Mouse (Mus musculus) heart, postnatal 0 days (tissue): ENCODE data around the gene Stac2. TPM values are rescaled to one million over a fixed set of nuclear protein-coding genes. Genes with fewer than 3 reads are reported as not detected.

Experiments used
- ATAC-seq: fragments of 200-750 bp; cut with Nextera tagmentation; 2 replicates; pipeline ENCODE4 v1.8.0; 2017; ENCODE audit warnings: low read depth, moderate number of reproducible peaks, moderate library complexity; ENCODE audit not compliant: insufficient read depth
- DNase-seq: peaks from one replicate; pipeline ENCODE4 v3.0.0-alpha.2; 2016; ENCODE audit warnings: low spot score
- H3K27ac ChIP-seq: fragments of 300-500 bp; sonication (generic); 2 replicates; pipeline ENCODE4 v1.5.1; 2014; ENCODE audit warnings: low read depth, mild to moderate bottlenecking
- H3K27me3 ChIP-seq: fragments of 300-500 bp; sonication (generic); 2 replicates; pipeline ENCODE4 v1.6.1; 2014; ENCODE audit warnings: low read length, mixed read lengths; ENCODE audit not compliant: control insufficient read depth, insufficient read depth
- H3K36me3 ChIP-seq: fragments of 300-500 bp; sonication (generic); replicated peaks from 2 replicates; pipeline ENCODE4 v1.6.1; 2014; ENCODE audit warnings: low read length, mixed read lengths; ENCODE audit not compliant: control insufficient read depth, insufficient read depth
- H3K4me1 ChIP-seq: fragments of 300-500 bp; sonication (generic); 2 replicates; pipeline ENCODE4 v1.6.1; 2014; ENCODE audit warnings: antibody characterized with exemption; ENCODE audit not compliant: control insufficient read depth, insufficient read depth
- H3K4me2 ChIP-seq: fragments of 300-500 bp; sonication (generic); 2 replicates; pipeline ENCODE4 v1.6.1; 2014; ENCODE audit warnings: low read depth, mild to moderate bottlenecking, low read length, moderate library complexity
- H3K4me3 ChIP-seq: fragments of 300-500 bp; sonication (generic); 2 replicates; pipeline ENCODE4 v1.5.1; 2014; ENCODE audit warnings: low read depth, low read length
- H3K9ac ChIP-seq: fragments of 300-500 bp; sonication (generic); replicated peaks from 2 replicates; pipeline ENCODE4 v1.6.1; 2014; ENCODE audit warnings: low read depth, low read length, mixed read lengths
- H3K9me3 ChIP-seq: fragments of 300-500 bp; sonication (generic); replicated peaks from 2 replicates; pipeline ENCODE4 v1.6.1; 2016; ENCODE audit warnings: low read length; ENCODE audit not compliant: control insufficient read depth
- CTCF ChIP-seq: IDR thresholded peaks from 2 replicates; pipeline ENCODE4 v1.5.1; 2016; ENCODE audit warnings: antibody characterized with exemption, control low read depth, low read depth
- EP300 ChIP-seq: IDR thresholded peaks from 2 replicates; pipeline ENCODE4 v1.6.1; 2016; ENCODE audit warnings: antibody characterized with exemption, low read depth
- WGBS: fragments of 180-500 bp; shearing (Covaris S2); extraction: QIAGEN DNeasy Blood & Tissue Kit; methylation state at CpG from one replicate; pipeline ENCODE4 v1.1.7; 2014; 5-methylcytosine and 5-hydroxymethylcytosine counted together
- polyA plus RNA-seq: library from polyadenylated mRNA; unstranded; fragments of >200 nt; fragmentation: Nextera tagmentation; extraction: Ambion mirVana; gene quantifications from 2 replicates; pipeline ENCODE4 v1.2.1, GENCODE M21; 2015
- total RNA-seq: library from RNA; depleted of rRNA; stranded (reverse); fragments of >200 nt; gene quantifications from 2 replicates; pipeline ENCODE4 v1.2.3, GENCODE M21; 2014; ENCODE audit warnings: low replicate concordance

Stac2 gene
- total and polyA plus RNA-seq, 2 experiments from 2014 or later, result 0.04 TPM; not detected in 1

DNA sequence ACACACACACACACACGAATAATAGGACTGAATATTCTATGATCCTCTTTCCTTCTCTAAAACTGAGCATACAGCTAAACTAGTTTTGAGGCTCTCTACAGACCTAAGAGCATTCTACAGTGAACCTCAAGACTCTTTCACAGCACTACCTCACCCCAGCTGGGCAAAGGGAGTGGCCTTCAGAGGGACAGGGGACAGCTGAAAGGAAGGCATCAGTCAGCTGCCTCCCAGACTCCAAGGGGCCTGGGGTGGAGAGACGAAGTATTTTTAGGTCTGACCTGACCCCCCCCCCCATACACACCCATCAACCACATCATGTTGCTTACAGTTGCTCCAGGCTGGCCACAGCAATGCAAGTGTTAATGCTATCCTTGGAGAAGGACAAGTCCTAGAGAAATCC, 32.1 kb downstream of the Stac2 start:
- DNase-seq, result no peak

DNA sequence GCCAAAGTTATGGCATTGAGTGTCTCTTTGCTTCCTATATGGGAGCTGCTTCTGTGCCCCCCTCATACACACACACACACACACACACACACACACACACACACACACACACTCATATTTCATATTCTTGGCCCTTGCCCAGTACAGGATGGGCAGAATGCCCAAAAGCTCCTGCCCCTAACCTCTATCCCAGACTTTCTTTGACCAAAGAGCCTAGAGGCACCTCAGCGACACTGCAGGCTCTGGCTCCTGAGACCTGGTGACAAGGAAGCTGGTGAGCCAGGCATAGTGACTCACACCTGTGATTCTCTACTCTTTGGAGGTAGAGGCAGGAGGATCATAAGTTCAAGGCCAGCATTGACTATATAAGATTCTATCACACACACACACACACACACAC, 32.6 kb downstream of the Stac2 start:
- H3K9me3 ChIP-seq, result no peaks in the 10 kb centered on the region
- H3K36me3 ChIP-seq, result 0 out of 2 replicates have a peak, but pooled peaks cover 4% of the 10 kb centered on the region
- peaks cover 14% of the 10 kb centered on the region for H3K4me1 ChIP-seq
- H3K27ac ChIP-seq, result no peak overlapping the region
- DNase-seq (no peak), ATAC-seq (no peak)
- H3K4me2 ChIP-seq, result no peak overlapping the region
- H3K27me3 ChIP-seq, result no peaks in the 10 kb centered on the region
- no peak overlapping the region for H3K9ac ChIP-seq
- no peak overlapping the region for H3K4me3 ChIP-seq
- TF ChIP-seq CTCF (peak; percentile 11; the same call in 1 of the 2 replicates), EP300 (no peak)
- 50% methylated on average over 1 of the region's 1 CpGs for WGBS

More for the DNA sequence above, 32.1 kb downstream of the Stac2 start:
- TF ChIP-seq EP300 (no peak), CTCF (no peak)
- H3K27ac ChIP-seq, result no peak overlapping the region
- WGBS, result 63% methylated on average over 2 of the region's 2 CpGs
- H3K36me3 ChIP-seq, result 0 out of 2 replicates have a peak, but pooled peaks cover 4% of the 10 kb centered on the region
- no peak for ATAC-seq
- H3K27me3 ChIP-seq, result no peaks in the 10 kb centered on the region
- no peak overlapping the region for H3K4me3 ChIP-seq
- H3K4me2 ChIP-seq, result peak overlapping the region; percentile 88
- H3K9ac ChIP-seq, result no peak overlapping the region
- H3K9me3 ChIP-seq, result no peaks in the 10 kb centered on the region
- H3K4me1 ChIP-seq, result peaks cover 18% of the 10 kb centered on the region

- Histone ChIP-seq H3K4me2 (no peak overlapping the region), H3K27ac (no peak overlapping the region), H3K4me3 (no peak overlapping the region), H3K9me3 (no peaks in the 10 kb centered on the region), H3K27me3 (no peaks in the 10 kb centered on the region), H3K4me1 (peaks cover 13% of the 10 kb centered on the region), H3K36me3 (0 out of 2 replicates have a peak, but pooled peaks cover 4% of the 10 kb centered on the region), H3K9ac (no peak overlapping the region)
- DNase-seq (no peak), ATAC-seq (no peak)
- 58% methylated on average over 8 of the region's 8 CpGs for WGBS
- TF ChIP-seq CTCF (no peak), EP300 (no peak)
These were observed 33.2 kb downstream of the Stac2 start for GRCm38 (mm10) chr11:98019883-98020610.

GRCm38 (mm10) chr11:98018858-98019641, 34.2 kb downstream of the Stac2 start:
- no peaks in the 10 kb centered on the region for H3K27me3 ChIP-seq
- H3K9ac ChIP-seq, result no peak overlapping the region
- no peak overlapping the region for H3K27ac ChIP-seq
- TF ChIP-seq EP300 (no peak), CTCF (peak; percentile 46)
- 45% methylated on average over 10 of the region's 10 CpGs for WGBS
- peaks cover 13% of the 10 kb centered on the region for H3K4me1 ChIP-seq
- 0 out of 2 replicates have a peak, but pooled peaks cover 7% of the 10 kb centered on the region for H3K36me3 ChIP-seq
- no peaks in the 10 kb centered on the region for H3K9me3 ChIP-seq
- ATAC-seq (no peak), DNase-seq (no peak)
- H3K4me2 ChIP-seq, result no peak overlapping the region
- H3K4me3 ChIP-seq, result no peak overlapping the region

DNA sequence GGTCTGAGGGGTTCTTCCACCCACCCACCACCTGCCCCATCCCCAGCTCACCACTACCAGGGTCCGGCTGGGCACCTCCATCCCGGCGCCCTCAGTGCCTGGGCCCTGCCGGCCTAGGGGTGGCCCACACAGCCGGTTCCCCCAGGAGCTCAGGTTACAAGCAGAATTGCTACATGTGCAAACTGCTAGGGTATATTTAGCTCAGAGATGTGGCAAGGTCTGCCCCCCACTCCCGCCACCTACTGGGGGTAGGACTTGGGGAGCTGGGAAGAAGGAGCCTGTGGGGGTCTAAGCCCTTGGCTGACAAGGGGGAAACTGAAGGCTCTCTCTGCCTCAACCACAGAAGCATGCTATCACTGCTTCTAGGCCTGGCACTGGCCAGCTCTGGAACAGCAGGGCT, 35.0 kb downstream of the Stac2 start:
- no peak overlapping the region for H3K4me3 ChIP-seq
- H3K9ac ChIP-seq, result no peak overlapping the region
- 0 out of 2 replicates have a peak, but pooled peaks cover 8% of the 10 kb centered on the region for H3K36me3 ChIP-seq
- ATAC-seq (no peak), DNase-seq (no peak)
- no peaks in the 10 kb centered on the region for H3K27me3 ChIP-seq
- WGBS, result 68% methylated on average over 6 of the region's 6 CpGs
- H3K4me1 ChIP-seq, result peaks cover 13% of the 10 kb centered on the region
- TF ChIP-seq EP300 (no peak), CTCF (no peak)
- no peak overlapping the region for H3K27ac ChIP-seq
- no peaks in the 10 kb centered on the region for H3K9me3 ChIP-seq
- H3K4me2 ChIP-seq, result no peak overlapping the region
